Mouse (Mus musculus) adrenal gland, adult 18-20 months (tissue): ENCODE results near the gene Slc39a3. TPM values are rescaled to one million over a fixed set of nuclear protein-coding genes. Genes with fewer than 3 reads are reported as not detected.
A peak's percentile ranks its signal among the peaks of the same experiment; 100 is the strongest.

ENCODE experiments used
- DNase-seq, 2 experiments: peaks; one replicate each; pipeline ENCODE4 v3.0.0; 2021 to 2022; ENCODE audit warnings: low spot score in 2 of 2
- total RNA-seq, 2 experiments: library from RNA; stranded (reverse); gene quantifications; 1 replicate in 1 of 2; 2 replicates in 1 of 2; pipeline ENCODE4 v1.2.3; 2021

Gene Slc39a3
- total RNA-seq, 2 experiments from 2014 or later: 25.6 to 44.1 TPM

- DNase-seq: peak; percentile 85 to 86
Measured at GRCm38 (mm10) chr10:80987709-80988441, 49.4 kb downstream of the Slc39a3 start.

DNA sequence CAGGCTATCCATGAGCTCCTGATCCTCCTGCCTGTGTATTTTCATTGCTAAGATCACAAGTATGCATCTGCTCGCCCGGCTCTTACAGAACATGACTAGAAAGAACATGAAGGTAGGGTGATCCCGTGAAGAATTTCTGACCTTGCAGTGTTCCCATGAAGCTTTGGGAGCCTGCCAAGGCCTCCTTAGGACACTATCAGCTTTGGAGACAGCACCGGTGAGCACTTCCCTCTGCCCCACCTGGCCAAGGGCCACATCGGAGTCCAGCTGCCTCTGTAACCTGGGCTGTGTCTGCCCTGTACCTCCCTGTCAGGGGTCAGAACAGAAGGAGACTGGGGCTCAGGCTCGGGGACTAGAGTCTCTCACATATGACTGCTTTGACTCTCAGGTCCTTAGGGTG, 50.5 kb downstream of the Slc39a3 start:
- peak in 1 of 2 experiments; percentile 52 for DNase-seq

DNA sequence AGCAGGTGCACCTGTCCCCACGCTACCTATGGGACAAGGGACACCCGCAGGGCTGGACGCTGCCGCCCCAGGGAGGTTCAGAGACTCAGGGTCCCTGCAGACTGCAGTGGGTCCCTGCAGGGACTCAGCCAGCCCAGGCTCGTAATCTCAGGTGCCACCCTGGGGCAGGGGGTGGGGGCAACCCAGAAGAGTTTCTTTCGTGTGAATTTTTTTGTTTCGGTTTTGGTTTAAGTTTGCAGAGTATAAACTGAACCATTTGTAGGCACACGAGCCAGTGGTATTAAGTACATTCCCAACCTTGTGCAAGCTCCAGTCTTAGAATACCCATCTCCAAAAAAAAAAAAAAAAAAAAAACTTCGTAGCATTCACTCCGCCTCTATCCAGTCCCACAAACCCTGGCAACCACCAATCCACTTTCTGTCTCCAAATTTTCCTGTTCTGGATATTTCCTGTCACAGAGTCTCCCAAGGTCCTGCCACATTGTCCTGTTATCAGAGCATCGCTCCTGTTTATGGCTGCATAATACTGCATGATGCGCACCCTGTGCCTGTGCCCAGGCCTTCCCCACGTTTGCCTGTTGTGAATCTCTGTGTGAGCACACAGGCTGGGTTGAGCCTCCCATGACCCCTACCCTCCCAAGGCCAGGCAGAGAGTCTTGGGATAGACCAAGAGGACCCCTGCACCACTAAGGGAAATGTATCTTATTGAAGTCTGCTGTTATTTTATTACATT, 51.1 kb downstream of the Slc39a3 start:
- DNase-seq: no peak

- DNase-seq: peak; percentile 53 to 59
Measured at GRCm38 (mm10) chr10:80985241-80985969, 51.8 kb downstream of the Slc39a3 start.

- no peak for DNase-seq
Measured at GRCm38 (mm10) chr10:80984223-80984622, 53.0 kb downstream of the Slc39a3 start.

DNA sequence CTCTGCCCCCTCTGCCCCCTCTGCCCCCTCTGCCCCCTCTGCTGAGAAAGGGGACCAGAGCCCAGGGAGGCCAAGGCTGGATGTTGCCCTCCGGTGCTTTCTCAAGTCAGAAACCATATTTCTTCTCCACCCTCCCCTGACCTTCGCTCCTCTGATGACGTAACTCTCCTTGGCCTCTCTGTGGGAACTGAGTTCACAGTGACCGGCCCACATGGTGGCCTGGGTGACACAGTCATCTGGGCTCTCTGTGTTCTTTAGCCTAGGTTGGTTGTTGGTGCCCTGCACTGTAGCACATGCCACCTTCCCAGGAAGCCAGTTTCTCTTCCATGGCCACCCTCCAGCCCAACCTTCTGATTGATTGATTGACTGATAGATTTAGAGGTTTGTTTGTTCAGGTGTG, 54.8 kb downstream of the Slc39a3 start:
- DNase-seq: no peak

- no peak for DNase-seq
Measured at GRCm38 (mm10) chr10:80981564-80982112, 55.6 kb downstream of the Slc39a3 start.

Other genes starting within 250 kb of the Slc39a3 start
- 10 to 100 TPM; 47.8 to 50.5 TPM for gene Sf3a2, start 239.2 kb downstream of the Slc39a3 start, total RNA-seq
- 10 to 100 TPM; 69.0 to 87.2 TPM for gene Plekhj1, start 238.8 kb downstream of the Slc39a3 start, total RNA-seq
- gene Amh, start 232.2 kb downstream of the Slc39a3 start, total RNA-seq: 1 to 10 TPM in 1 of 2 experiments, under 1 TPM in 1; 0.83 to 1.5 TPM
- gene Jsrp1, start 223.9 kb downstream of the Slc39a3 start, total RNA-seq: 1 to 10 TPM; 4.0 to 7.3 TPM
- gene Oaz1, start 210.8 kb downstream of the Slc39a3 start, total RNA-seq: 100 to 1,000 TPM; 903 to 981 TPM
- gene Lingo3, start 193.4 kb downstream of the Slc39a3 start, total RNA-seq: 1 to 10 TPM; 4.1 to 6.3 TPM
- 10 to 100 TPM; 22.9 to 34.3 TPM for gene Lsm7, start 182.2 kb downstream of the Slc39a3 start, total RNA-seq
- gene Sppl2b, start 182.2 kb downstream of the Slc39a3 start, total RNA-seq: 10 to 100 TPM; 24.0 to 28.3 TPM
- gene Tmprss9, start 165.6 kb downstream of the Slc39a3 start, total RNA-seq: under 1 TPM; 0.10 to 0.13 TPM
- 100 to 1,000 TPM; 208 to 219 TPM for gene Timm13, start 136.5 kb downstream of the Slc39a3 start, total RNA-seq
- 10 to 100 TPM; 14.1 to 15.2 TPM for gene Lmnb2, start 119.2 kb downstream of the Slc39a3 start, total RNA-seq
- gene Gadd45b, start 107.4 kb downstream of the Slc39a3 start, total RNA-seq: 10 to 100 TPM; 34.1 to 75.0 TPM
- 10 to 100 TPM in 1 of 2 experiments, 1 to 10 TPM in 1; 7.0 to 11.1 TPM for gene Gng7, start 22.5 kb downstream of the Slc39a3 start, total RNA-seq
- 1 to 10 TPM; 1.7 to 1.8 TPM for gene Diras1, start 11.8 kb downstream of the Slc39a3 start, total RNA-seq
- 100 to 1,000 TPM; 220 to 229 TPM for gene Sgta, start 22.8 kb upstream of the Slc39a3 start, total RNA-seq
- 10 to 100 TPM; 34.0 to 64.4 TPM for gene Thop1, start 32.6 kb upstream of the Slc39a3 start, total RNA-seq
- gene Creb3l3, start 61.4 kb upstream of the Slc39a3 start, total RNA-seq: 1 to 10 TPM in 1 of 2 experiments, under 1 TPM in 1; 0.93 to 1.3 TPM
- 100 to 1,000 TPM; 165 to 179 TPM for gene Map2k2, start 68.5 kb upstream of the Slc39a3 start, total RNA-seq
- 10 to 100 TPM; 65.3 to 84.8 TPM for gene Zbtb7a, start 97.8 kb upstream of the Slc39a3 start, total RNA-seq
- 10 to 100 TPM; 27.3 to 29.7 TPM for gene Pias4, start 130.5 kb upstream of the Slc39a3 start, total RNA-seq
- gene Eef2, start 139.2 kb upstream of the Slc39a3 start, total RNA-seq: 1,000 to 10,000 TPM; 1,443 to 1,598 TPM
- gene Dapk3, start 145.6 kb upstream of the Slc39a3 start, total RNA-seq: 10 to 100 TPM; 63.4 to 74.2 TPM
- gene 4930442H23Rik, start 146.4 kb upstream of the Slc39a3 start, total RNA-seq: not detected
- gene Nmrk2, start 164.6 kb upstream of the Slc39a3 start, total RNA-seq: not detected
- gene Atcay, start 193.4 kb upstream of the Slc39a3 start, total RNA-seq: 1 to 10 TPM; 2.7 to 3.5 TPM
- 10 to 100 TPM; 16.2 to 17.6 TPM for gene Zfr2, start 195.7 kb upstream of the Slc39a3 start, total RNA-seq
- gene Matk, start 215.5 kb upstream of the Slc39a3 start, total RNA-seq: 1 to 10 TPM in 1 of 2 experiments, under 1 TPM in 1; 0.76 to 1.7 TPM
- 100 to 1,000 TPM; 105 to 111 TPM for gene Mrpl54, start 229.5 kb upstream of the Slc39a3 start, total RNA-seq
- 100 to 1,000 TPM; 104 to 123 TPM for gene Apba3, start 229.5 kb upstream of the Slc39a3 start, total RNA-seq